Mouse (Mus musculus) lung, embryonic 16.5 days (tissue): ENCODE data around the gene A730071L15Rik. TPM values are rescaled to one million over a fixed set of nuclear protein-coding genes. Genes with fewer than 3 reads are reported as not detected.
A peak's percentile ranks its signal among the peaks of the same experiment; 100 is the strongest.

Experiments used
- ATAC-seq: fragments of 200-750 bp; cut with Nextera tagmentation; 2 replicates; pipeline ENCODE4 v1.8.0; 2017; ENCODE audit warnings: low read depth, mild to moderate bottlenecking, moderate library complexity
- H3K27ac ChIP-seq: fragments of 300-500 bp; sonication (generic); 2 replicates; pipeline ENCODE4 v1.5.1; 2014; ENCODE audit warnings: mild to moderate bottlenecking, control low read depth, low read length
- H3K27me3 ChIP-seq: fragments of 300-500 bp; sonication (generic); 2 replicates; pipeline ENCODE4 v1.6.1; 2014; ENCODE audit warnings: low read depth, low read length, mixed read lengths; ENCODE audit not compliant: control insufficient read depth, insufficient read depth
- H3K36me3 ChIP-seq: fragments of 300-500 bp; sonication (generic); 2 replicates; pipeline ENCODE4 v1.6.1; 2014; ENCODE audit warnings: low read length; ENCODE audit not compliant: control insufficient read depth, insufficient read depth
- H3K4me1 ChIP-seq: fragments of 300-500 bp; sonication (generic); replicated peaks from 2 replicates; pipeline ENCODE4 v1.6.1; 2014; ENCODE audit warnings: low read length, mixed read lengths; ENCODE audit not compliant: control insufficient read depth, insufficient read depth
- H3K4me2 ChIP-seq: fragments of 300-500 bp; sonication (generic); 2 replicates; pipeline ENCODE4 v1.6.1; 2014; ENCODE audit warnings: low read depth, low read length, control low read depth
- H3K4me3 ChIP-seq: fragments of 300-500 bp; sonication (generic); 2 replicates; pipeline ENCODE4 v1.5.1; 2014; ENCODE audit warnings: mild to moderate bottlenecking, low read length, control low read depth
- H3K9ac ChIP-seq: fragments of 300-500 bp; sonication (generic); 2 replicates; pipeline ENCODE4 v1.6.1; 2014; ENCODE audit warnings: low read length, control low read depth
- H3K9me3 ChIP-seq: fragments of 300-500 bp; sonication (generic); 2 replicates; pipeline ENCODE4 v1.6.1; 2016; ENCODE audit warnings: low read length; ENCODE audit not compliant: control insufficient read depth
- WGBS: fragments of 180-500 bp; shearing (Covaris S2); extraction: QIAGEN DNeasy Blood & Tissue Kit; methylation state at CpG from one replicate; pipeline ENCODE4 v1.1.7; 2014; 5-methylcytosine and 5-hydroxymethylcytosine counted together
- polyA plus RNA-seq: library from polyadenylated mRNA; unstranded; fragments of >200 nt; fragmentation: Nextera tagmentation; extraction: Ambion mirVana; gene quantifications from 2 replicates; pipeline ENCODE4 v1.2.1, GENCODE M21; 2015

Gene A730071L15Rik
- polyA plus RNA-seq, 1 experiment from 2014 or later: 0.30 TPM

DNA sequence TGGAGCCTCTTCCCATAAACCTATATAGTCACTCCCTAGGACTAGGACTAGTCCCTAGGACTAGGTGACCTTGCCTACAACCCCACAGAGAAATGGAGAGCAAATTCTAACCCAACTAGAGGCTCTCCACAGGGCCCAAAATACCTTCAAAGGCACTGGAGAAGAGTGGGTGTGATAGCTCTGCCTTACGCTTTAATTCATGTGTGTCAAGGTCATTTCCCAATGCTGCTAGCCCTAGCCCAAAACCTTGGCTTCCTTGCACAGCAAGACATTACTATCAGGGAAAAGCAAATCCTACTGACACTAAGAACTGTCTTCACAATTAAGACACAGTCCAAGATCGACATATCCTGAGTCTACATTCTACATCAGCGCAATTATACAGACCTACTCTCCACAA, 36.8 kb upstream of the A730071L15Rik start:
- Histone ChIP-seq H3K36me3 (no peaks in the 10 kb centered on the region), H3K9me3 (no peaks in the 10 kb centered on the region), H3K27ac (no peak overlapping the region), H3K4me1 (no peaks in the 10 kb centered on the region), H3K4me3 (no peak overlapping the region), H3K9ac (no peak overlapping the region), H3K4me2 (no peak overlapping the region), H3K27me3 (no peaks in the 10 kb centered on the region)
- 95% methylated on average over 3 of the region's 3 CpGs for WGBS
- no peak for ATAC-seq

DNA sequence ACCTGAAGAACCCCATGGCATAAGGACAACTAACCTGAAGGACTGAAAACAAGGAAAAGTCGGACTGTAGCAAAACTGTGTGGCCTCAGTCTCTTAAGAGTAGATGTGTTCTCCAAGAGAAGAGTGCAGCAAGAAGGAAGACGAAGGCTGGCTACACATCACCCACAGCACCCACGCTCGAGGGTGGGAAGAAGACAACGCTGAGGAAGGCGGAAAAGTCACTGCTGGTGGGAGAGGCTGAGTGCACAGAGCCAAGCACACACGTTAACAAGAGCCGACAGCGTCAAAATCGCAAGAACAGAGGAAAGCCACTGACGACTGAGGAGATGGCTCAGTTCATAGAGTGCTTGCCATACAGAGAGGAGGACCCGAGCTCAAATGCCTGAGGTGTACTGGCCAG, 36.1 kb upstream of the A730071L15Rik start:
- ATAC-seq: no peak
- no peaks in the 10 kb centered on the region for H3K36me3 ChIP-seq

DNA sequence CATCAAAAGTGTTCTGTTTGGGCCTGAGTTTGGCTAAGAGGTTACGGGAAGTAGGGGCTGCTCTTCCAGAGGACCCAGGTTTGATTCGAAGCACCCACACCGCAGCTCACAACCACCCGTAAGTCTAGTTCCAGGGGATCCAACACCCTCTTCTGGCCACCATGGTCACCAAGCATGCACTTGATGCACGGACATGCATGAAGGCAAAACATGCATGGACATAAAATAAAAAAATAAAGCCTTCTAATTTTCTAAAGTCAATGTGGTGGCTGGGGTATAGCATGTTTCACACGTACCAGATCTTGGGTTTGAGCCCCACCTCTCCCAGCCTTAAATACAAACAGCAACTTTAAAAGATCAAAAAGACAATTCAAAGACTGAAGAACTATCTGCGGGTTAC, 35.0 kb upstream of the A730071L15Rik start:
- H3K4me1 ChIP-seq: no peaks in the 10 kb centered on the region
- no peak overlapping the region for H3K9ac ChIP-seq
- WGBS: 98% methylated on average over 7 of the region's 7 CpGs
- H3K36me3 ChIP-seq: no peaks in the 10 kb centered on the region
- H3K27ac ChIP-seq: no peak overlapping the region
- H3K9me3 ChIP-seq: no peaks in the 10 kb centered on the region
- H3K4me2 ChIP-seq: no peak overlapping the region
- no peaks in the 10 kb centered on the region for H3K27me3 ChIP-seq
- ATAC-seq: no peak
- H3K4me3 ChIP-seq: no peak overlapping the region

More for the DNA sequence above, 36.1 kb upstream of the A730071L15Rik start:
- no peak overlapping the region for H3K4me3 ChIP-seq
- no peak overlapping the region for H3K4me2 ChIP-seq
- no peaks in the 10 kb centered on the region for H3K4me1 ChIP-seq
- H3K27ac ChIP-seq: no peak overlapping the region
- H3K9ac ChIP-seq: no peak overlapping the region
- H3K9me3 ChIP-seq: no peaks in the 10 kb centered on the region
- H3K27me3 ChIP-seq: no peaks in the 10 kb centered on the region
- 85% methylated on average over 12 of the region's 12 CpGs for WGBS

DNA sequence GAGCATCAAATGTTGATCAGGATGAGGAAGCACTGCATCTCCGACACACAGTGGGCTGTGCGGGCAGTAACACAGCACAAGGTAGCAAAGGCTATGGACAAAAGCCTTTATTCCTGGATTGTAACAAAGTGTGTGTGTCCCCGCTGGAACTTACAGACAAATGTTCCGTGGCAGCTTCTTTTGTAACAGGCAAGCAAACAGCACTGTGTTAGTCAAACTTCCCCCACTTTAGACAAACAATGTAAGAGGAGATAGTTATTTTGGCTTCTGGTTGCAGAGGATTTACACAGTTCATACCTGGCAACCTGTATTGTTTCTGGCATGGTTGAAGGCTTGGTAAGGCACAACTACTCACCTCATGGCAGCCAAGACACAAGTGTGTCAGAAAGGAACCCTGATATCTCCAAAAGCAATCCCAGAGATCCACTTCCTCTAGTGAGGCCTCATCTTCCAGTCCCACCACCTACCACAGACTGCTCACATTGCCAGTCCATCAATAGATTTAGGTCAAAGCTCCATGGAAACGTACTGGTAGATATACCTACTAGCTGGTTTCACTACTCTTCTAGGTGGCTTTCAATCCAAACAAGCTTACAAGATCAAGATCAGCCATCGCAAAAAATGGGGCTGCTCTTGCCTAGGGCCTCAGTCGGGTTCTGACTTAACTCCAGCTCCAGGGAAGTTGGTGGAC, 34.3 kb upstream of the A730071L15Rik start:
- H3K27me3 ChIP-seq: no peaks in the 10 kb centered on the region
- H3K9me3 ChIP-seq: no peaks in the 10 kb centered on the region
- ATAC-seq: no peak
- no peak overlapping the region for H3K9ac ChIP-seq
- no peak overlapping the region for H3K4me2 ChIP-seq
- H3K4me1 ChIP-seq: no peaks in the 10 kb centered on the region
- H3K27ac ChIP-seq: no peak overlapping the region
- no peak overlapping the region for H3K4me3 ChIP-seq
- no peaks in the 10 kb centered on the region for H3K36me3 ChIP-seq
- 85% methylated on average over 7 of the region's 7 CpGs for WGBS

DNA sequence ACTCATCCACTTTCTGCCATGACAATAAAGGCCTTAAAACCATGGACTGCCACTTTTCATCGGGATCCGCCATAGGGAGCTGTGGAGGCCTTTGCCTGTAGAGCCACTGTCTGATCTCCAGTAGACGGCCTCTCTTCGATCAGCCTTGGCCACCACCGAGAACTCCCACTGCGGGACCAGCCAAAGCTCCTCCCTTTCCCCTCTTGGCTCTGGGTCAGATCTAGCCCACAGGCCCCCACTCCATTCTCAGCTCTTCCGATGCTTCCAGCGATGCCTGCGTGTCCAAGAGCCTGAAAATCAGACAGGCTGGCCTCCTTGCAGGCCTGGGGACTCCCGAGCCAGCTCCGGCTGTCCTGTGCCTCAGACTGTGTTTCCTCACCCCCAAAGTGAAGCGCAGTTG, 33.5 kb upstream of the A730071L15Rik start:
- H3K4me3 ChIP-seq: no peak overlapping the region
- no peak for ATAC-seq
- WGBS: 73% methylated on average over 12 of the region's 12 CpGs
- H3K9ac ChIP-seq: no peak overlapping the region
- no peaks in the 10 kb centered on the region for H3K9me3 ChIP-seq
- no peaks in the 10 kb centered on the region for H3K36me3 ChIP-seq
- no peak overlapping the region for H3K27ac ChIP-seq
- H3K4me1 ChIP-seq: no peaks in the 10 kb centered on the region
- no peaks in the 10 kb centered on the region for H3K27me3 ChIP-seq
- no peak overlapping the region for H3K4me2 ChIP-seq

DNA sequence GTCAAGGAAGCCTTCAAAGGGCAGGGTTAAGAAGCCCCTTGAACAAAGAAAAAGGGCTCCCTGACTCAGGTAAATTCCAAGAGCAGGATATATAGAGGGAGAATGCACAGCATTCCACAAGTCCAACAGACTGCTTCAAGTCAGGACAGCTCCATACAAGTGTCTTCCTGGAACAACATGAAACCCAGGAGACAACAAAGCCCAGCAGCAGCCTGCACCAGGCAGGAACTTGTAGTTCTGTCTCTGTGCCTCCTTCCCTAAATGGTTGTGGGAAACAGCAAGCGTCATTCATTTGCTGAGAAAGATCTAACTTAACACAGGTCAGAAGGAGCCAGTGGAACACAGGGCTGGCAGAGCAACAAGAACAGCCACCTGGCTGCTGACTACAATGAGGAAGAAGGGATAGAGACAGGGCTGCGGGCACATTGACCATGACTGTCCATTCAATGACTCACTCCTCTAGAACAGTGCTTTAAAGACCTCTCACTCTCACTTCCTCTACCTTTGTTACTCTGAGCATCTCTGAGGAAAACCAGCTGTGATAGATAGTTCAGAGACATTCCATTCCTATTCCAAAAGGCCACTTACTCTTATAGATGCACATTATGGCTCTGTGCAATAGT, 30.7 kb upstream of the A730071L15Rik start:
- Histone ChIP-seq H3K4me3 (no peak overlapping the region), H3K9ac (no peak overlapping the region), H3K27me3 (no peaks in the 10 kb centered on the region), H3K4me1 (no peaks in the 10 kb centered on the region), H3K27ac (no peak overlapping the region), H3K9me3 (no peaks in the 10 kb centered on the region), H3K36me3 (no peaks in the 10 kb centered on the region), H3K4me2 (no peak overlapping the region)
- ATAC-seq: no peak
- 71% methylated on average over 2 of the region's 2 CpGs for WGBS

DNA sequence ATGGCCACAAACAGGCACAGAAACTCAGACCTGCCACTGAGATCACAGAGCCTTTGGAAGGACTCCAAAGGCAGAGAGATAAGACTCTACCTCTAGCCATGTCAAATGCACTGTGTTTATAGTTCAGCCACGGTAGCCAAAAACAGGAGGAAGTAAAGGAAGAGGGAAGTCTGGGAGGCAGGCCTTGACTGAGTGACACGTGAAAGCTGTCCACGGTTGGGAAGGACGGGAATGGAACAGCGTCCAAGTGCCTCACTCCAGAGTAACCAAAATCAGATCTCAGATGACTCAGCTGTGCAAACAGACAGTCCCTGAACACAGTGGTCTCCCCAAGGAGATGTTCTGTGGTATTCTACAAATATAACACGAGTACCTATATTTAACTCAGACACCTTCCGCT, 25.1 kb upstream of the A730071L15Rik start:
- 24% methylated on average over 7 of the region's 7 CpGs for WGBS
- Histone ChIP-seq H3K4me2 (no peak overlapping the region), H3K4me3 (no peak overlapping the region), H3K9me3 (no peaks in the 10 kb centered on the region), H3K36me3 (no peaks in the 10 kb centered on the region), H3K9ac (no peak overlapping the region), H3K27ac (0 out of 2 replicates have a peak overlapping the region, but pooled peaks have one; percentile 44), H3K4me1 (peaks cover 26% of the 10 kb centered on the region), H3K27me3 (no peaks in the 10 kb centered on the region)
- peak; percentile 59 for ATAC-seq

DNA sequence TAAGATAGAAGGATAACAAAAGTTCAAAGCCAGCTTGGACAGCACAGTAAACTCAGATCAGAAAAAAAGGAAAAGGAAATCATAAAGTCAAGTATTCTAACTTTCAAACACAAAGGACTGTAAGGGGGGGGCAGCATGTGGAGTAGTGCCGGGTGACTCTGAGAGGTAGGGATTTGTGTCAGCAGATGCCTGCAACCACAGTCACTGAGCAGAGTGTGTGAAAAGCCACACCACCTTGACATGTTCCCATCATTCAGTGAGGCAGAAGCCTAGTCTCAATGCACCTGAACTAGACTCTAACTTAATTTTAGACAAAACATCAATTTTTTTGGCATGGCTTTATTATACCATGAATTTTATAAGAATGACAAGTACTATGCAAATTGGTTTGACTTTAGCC, 24.3 kb upstream of the A730071L15Rik start:
- 38% methylated on average over 1 of the region's 1 CpGs for WGBS
- Histone ChIP-seq H3K27ac (no peak overlapping the region), H3K4me2 (no peak overlapping the region), H3K4me1 (peaks cover 26% of the 10 kb centered on the region), H3K27me3 (no peaks in the 10 kb centered on the region), H3K36me3 (no peaks in the 10 kb centered on the region), H3K9ac (no peak overlapping the region), H3K9me3 (no peaks in the 10 kb centered on the region), H3K4me3 (no peak overlapping the region)
- ATAC-seq: no peak

DNA sequence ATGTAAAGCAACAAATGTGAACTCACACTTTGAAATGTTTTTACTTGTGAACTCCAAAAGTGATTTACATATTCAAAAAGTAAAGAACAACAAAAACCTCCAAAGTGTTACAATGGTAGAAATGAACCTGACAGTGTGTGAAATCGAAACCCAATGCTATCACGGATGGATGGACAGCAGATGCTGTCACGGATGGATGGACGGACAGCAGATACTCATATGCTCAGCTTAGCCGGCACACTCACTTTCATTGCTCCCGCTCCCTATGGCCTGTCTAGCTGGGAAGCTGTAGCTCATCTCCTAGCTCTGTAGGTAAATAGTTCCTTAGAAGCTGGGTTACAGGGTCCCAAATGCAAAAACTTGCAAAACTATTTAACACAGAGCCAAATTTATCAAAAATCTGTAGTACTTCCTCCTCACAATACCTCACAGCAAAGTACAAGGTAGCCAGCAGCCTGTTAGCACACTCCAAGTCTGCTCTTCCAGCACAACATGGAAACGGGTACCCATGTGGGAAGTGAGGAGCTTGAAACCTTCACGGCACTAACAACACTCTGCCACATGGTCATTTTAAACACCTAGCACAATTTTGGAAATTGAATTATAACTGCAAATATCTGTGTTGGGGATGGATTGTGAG, 21.9 kb upstream of the A730071L15Rik start:
- peaks cover 26% of the 10 kb centered on the region for H3K4me1 ChIP-seq
- H3K27me3 ChIP-seq: no peaks in the 10 kb centered on the region
- no peak overlapping the region for H3K4me3 ChIP-seq
- H3K9ac ChIP-seq: no peak overlapping the region
- H3K9me3 ChIP-seq: no peaks in the 10 kb centered on the region
- H3K36me3 ChIP-seq: no peaks in the 10 kb centered on the region
- no peak overlapping the region for H3K27ac ChIP-seq
- ATAC-seq: no peak
- H3K4me2 ChIP-seq: no peak overlapping the region
- 81% methylated on average over 8 of the region's 8 CpGs for WGBS
